In genomic region chr2:141286110-141286747, GRCm38 (mm10) we compare ENCODE assay signal across 26 mouse cellular contexts.
DNase-seq lines count a peak whose midpoint lies in the region; ATAC-seq lines count a peak whose summit lies in the region.
"Had no signal": no experiment of that assay in that cellular context is flagged by ENCODE, and none has a peak within 500 bp of the region (broad histone marks: within the 10 kb centered on the region; RNA-seq: fewer than 3 reads in every experiment).

No protein-coding gene starts in this region.

- H3K27ac ChIP-seq in liver, embryonic 15.5 days (replicated peaks): no peak overlapping the region
- no peak overlapping the region for H3K27ac ChIP-seq in stomach, embryonic 14.5 days (ENCODE audit: low read length)
- H3K27ac ChIP-seq in heart, embryonic 12.5 days (ENCODE audit: poor library complexity, severe bottlenecking): no peak overlapping the region
- H3K27ac ChIP-seq: embryonic facial prominence, embryonic 12.5 days; forebrain, embryonic 12.5 days; heart, adult 2 months; hindbrain, embryonic 14.5 days; kidney, embryonic 15.5 days; left cerebral cortex, adult 2 months; midbrain, embryonic 13.5 days had no signal

- 0 out of 2 replicates have a peak, but pooled peaks cover 3% of the 10 kb centered on the region for H3K4me1 ChIP-seq in liver, embryonic 15.5 days (replicated peaks)
- H3K4me1 ChIP-seq in stomach, embryonic 14.5 days (ENCODE audit: control insufficient read depth, insufficient read depth, low read length): 0 out of 2 replicates have a peak, but pooled peaks cover 5% of the 10 kb centered on the region
- peaks cover 21% of the 10 kb centered on the region for H3K4me1 ChIP-seq in heart, embryonic 12.5 days (replicated peaks)
- H3K4me1 ChIP-seq: forebrain, embryonic 12.5 days; midbrain, embryonic 13.5 days had no signal

- H3K9me3 ChIP-seq in liver, embryonic 15.5 days (replicated peaks): no peaks in the 10 kb centered on the region
- no peaks in the 10 kb centered on the region for H3K9me3 ChIP-seq in stomach, embryonic 14.5 days (ENCODE audit: control insufficient read depth, low read depth, low read length)
- H3K9me3 ChIP-seq in heart, embryonic 12.5 days (replicated peaks): no peaks in the 10 kb centered on the region
- H3K9me3 ChIP-seq: embryonic facial prominence, embryonic 12.5 days; forebrain, embryonic 12.5 days; kidney, embryonic 15.5 days; midbrain, embryonic 13.5 days had no signal

- no peaks in the 10 kb centered on the region for H3K27me3 ChIP-seq in liver, embryonic 15.5 days
- no peaks in the 10 kb centered on the region for H3K27me3 ChIP-seq in stomach, embryonic 14.5 days (ENCODE audit: control insufficient read depth, insufficient read depth, low read length)
- no peaks in the 10 kb centered on the region for H3K27me3 ChIP-seq in heart, embryonic 12.5 days (replicated peaks)
- H3K27me3 ChIP-seq: embryonic facial prominence, embryonic 12.5 days; forebrain, embryonic 12.5 days; kidney, embryonic 15.5 days; midbrain, embryonic 13.5 days; Patski had no signal

- H3K4me2 ChIP-seq in liver, embryonic 15.5 days: peak overlapping the region; percentile 6
- H3K4me2 ChIP-seq in stomach, embryonic 14.5 days (replicated peaks; ENCODE audit: low read depth, low read length): 0 out of 2 replicates have a peak overlapping the region, but pooled peaks have one; percentile 16
- H3K4me2 ChIP-seq in heart, embryonic 12.5 days: no peak overlapping the region
- H3K4me2 ChIP-seq: embryonic facial prominence, embryonic 12.5 days; forebrain, embryonic 12.5 days; hindbrain, embryonic 14.5 days; kidney, embryonic 15.5 days; midbrain, embryonic 13.5 days had no signal

- peak; percentile 58 for ATAC-seq in liver, embryonic 15.5 days (ENCODE audit: insufficient read depth)
- ATAC-seq in stomach, embryonic 14.5 days (ENCODE audit: insufficient number of reproducible peaks, insufficient read depth, low FRiP score, low read depth): peak; percentile 69; the same call in 1 of the 2 replicates
- no peak for ATAC-seq in inflammation-experienced regulatory T-cells, adult 6 months
- ATAC-seq in heart, embryonic 12.5 days (ENCODE audit: insufficient number of reproducible peaks, low FRiP score): no peak
- ATAC-seq: midbrain, embryonic 13.5 days; Patski had no signal

- no peak overlapping the region for H3K9ac ChIP-seq in liver, embryonic 15.5 days
- no peak overlapping the region for H3K9ac ChIP-seq in stomach, embryonic 14.5 days (replicated peaks; ENCODE audit: low read depth, low read length)
- no peak overlapping the region for H3K9ac ChIP-seq in heart, embryonic 12.5 days
- H3K9ac ChIP-seq: embryonic facial prominence, embryonic 12.5 days; forebrain, embryonic 12.5 days; hindbrain, embryonic 14.5 days; kidney, embryonic 15.5 days; midbrain, embryonic 13.5 days had no signal

- peak; percentile 9 for DNase-seq in c-Kit-positive CD71-positive TER-119-positive erythroid progenitor cells, embryonic 14.5 days (ENCODE audit: low spot score)
- DNase-seq in large intestine, adult 2 months (ENCODE audit: low read depth, low spot score): peak; percentile 72
- DNase-seq in heart, adult 18-20 months: no peak
- DNase-seq in adrenal gland, adult (ENCODE audit: inconsistent age in 2 of 2, low spot score in 1 of 2): no peak
- DNase-seq: adrenal gland, adult 2 months; cerebellum, adult 18-20 months; cerebellum, postnatal 25 days; heart, adult 2 months; heart, postnatal 4 days; kidney, adult 11 months; kidney, postnatal 36 days; layer of hippocampus, adult 9-11 months; lung, adult 18-20 months; lung, postnatal 10 days; thymus, postnatal 25 days had no signal

- H3K4me3 ChIP-seq in liver, embryonic 15.5 days (replicated peaks): no peak overlapping the region
- H3K4me3 ChIP-seq in stomach, embryonic 14.5 days (ENCODE audit: low read depth, low read length): no peak overlapping the region
- no peak overlapping the region for H3K4me3 ChIP-seq in heart, embryonic 12.5 days
- H3K4me3 ChIP-seq: embryonic facial prominence, embryonic 12.5 days; forebrain, embryonic 12.5 days; heart, adult 2 months; kidney, embryonic 15.5 days; left cerebral cortex, adult 2 months; midbrain, embryonic 13.5 days had no signal

- H3K36me3 ChIP-seq in liver, embryonic 15.5 days (replicated peaks): no peaks in the 10 kb centered on the region
- no peaks in the 10 kb centered on the region for H3K36me3 ChIP-seq in stomach, embryonic 14.5 days (ENCODE audit: control insufficient read depth, insufficient read depth, low read length)
- no peaks in the 10 kb centered on the region for H3K36me3 ChIP-seq in heart, embryonic 12.5 days
- H3K36me3 ChIP-seq: embryonic facial prominence, embryonic 12.5 days; forebrain, embryonic 12.5 days; kidney, embryonic 15.5 days; midbrain, embryonic 13.5 days had no signal

- 26% methylated on average over 7 of the region's 7 CpGs for WGBS in large intestine, adult 2 months
- 29% methylated on average over 7 of the region's 7 CpGs for WGBS in liver, embryonic 15.5 days (ENCODE audit: insufficient replicate concordance)
- 48% methylated on average over 7 of the region's 7 CpGs for WGBS in stomach, embryonic 14.5 days
- 57% methylated on average over 7 of the region's 7 CpGs for WGBS in heart, embryonic 12.5 days

Comparison
In these comparisons a context has a peak if more than half of its experiments do, and no peak if none do; other contexts are left out.
1. DNase-seq: peak in c-Kit-positive CD71-positive TER-119-positive erythroid progenitor cells, embryonic 14.5 days (single experiment) and large intestine, adult 2 months (single experiment); none in heart, adult 18-20 months (0 of 2) and adrenal gland, adult (0 of 2).
2. ATAC-seq: peak in liver, embryonic 15.5 days (single experiment) and stomach, embryonic 14.5 days (single experiment); none in inflammation-experienced regulatory T-cells, adult 6 months (single experiment) and heart, embryonic 12.5 days (single experiment).